Mouse (Mus musculus) neural tube, embryonic 14.5 days (tissue): ENCODE measurements around the gene Tlx3. TPM values are rescaled to one million over a fixed set of nuclear protein-coding genes. Genes with fewer than 3 reads are reported as not detected.

ENCODE experiments used
- polyA plus RNA-seq: library from polyadenylated mRNA; unstranded; fragments of >200 nt; fragmentation: Nextera tagmentation; extraction: Ambion mirVana; gene quantifications from 2 replicates; pipeline ENCODE4 v1.2.1, GENCODE M21; 2014

Gene Tlx3
- polyA plus RNA-seq, 1 experiment from 2014 or later, result 32.9 TPM

Other genes with a start within 250 kb of the Tlx3 start
- gene Fgf18, start 56.2 kb downstream of the Tlx3 start, polyA plus RNA-seq, result 11.0 and 11.4 TPM in 2 replicates
- 428 and 483 TPM in 2 replicates for gene Npm1, start 40.4 kb downstream of the Tlx3 start, polyA plus RNA-seq
- not detected in 2 replicates for gene Gm12117, start 73.1 kb upstream of the Tlx3 start, polyA plus RNA-seq